Mouse (Mus musculus): ENCODE data around the gene Ces5a. TPM values are rescaled to one million over a fixed set of nuclear protein-coding genes. Genes with fewer than 3 reads are reported as not detected.
"Not testable (repeated sequence)": the region's sequence is repeated elsewhere in the genome, so short reads cannot be mapped to it uniquely, and the experiment has no call there.

Ces5a gene
- polyA plus RNA-seq, 1 experiment from 2014 or later: not detected

GRCm38 (mm10) chr8:93502634-93503033 lies 33.0 kb downstream of the Ces5a start:
- H3K4me1 ChIP-seq: no peaks in the 10 kb centered on the region
- H3K4me3 ChIP-seq: no peak overlapping the region
- 86% methylated on average over 3 of the region's 3 CpGs for WGBS
- no peaks in the 10 kb centered on the region for H3K36me3 ChIP-seq
- no peak for DNase-seq (ENCODE audit: low spot score)
- no peaks in the 10 kb centered on the region for H3K27me3 ChIP-seq (ENCODE audit: low read depth, poor library complexity, severe bottlenecking)
- H3K9me3 ChIP-seq (replicated peaks): no peaks in the 10 kb centered on the region
- no peak overlapping the region for H3K27ac ChIP-seq

GRCm38 (mm10) chr8:93499437-93499836 lies 36.2 kb downstream of the Ces5a start:
- Histone ChIP-seq H3K27ac (no peak overlapping the region), H3K4me3 (no peak overlapping the region), H3K9me3 (replicated peaks) (no peaks in the 10 kb centered on the region), H3K4me1 (no peaks in the 10 kb centered on the region), H3K36me3 (no peaks in the 10 kb centered on the region), H3K27me3 (ENCODE audit: low read depth, poor library complexity, severe bottlenecking) (no peaks in the 10 kb centered on the region)
- WGBS: 49% methylated on average over 9 of the region's 9 CpGs
- DNase-seq (ENCODE audit: low spot score): no peak

- Histone ChIP-seq H3K27me3 (ENCODE audit: low read depth, poor library complexity, severe bottlenecking) (no peaks in the 10 kb centered on the region), H3K4me3 (no peak overlapping the region), H3K27ac (no peak overlapping the region), H3K9me3 (replicated peaks) (no peaks in the 10 kb centered on the region), H3K36me3 (no peaks in the 10 kb centered on the region), H3K4me1 (no peaks in the 10 kb centered on the region)
- DNase-seq (ENCODE audit: low spot score): peak; percentile 59
- WGBS: 18% methylated on average over 6 of the region's 6 CpGs
Measured at GRCm38 (mm10) chr8:93495330-93495729, 40.3 kb downstream of the Ces5a start.

- 21% methylated on average over 4 of the region's 4 CpGs for WGBS
- Histone ChIP-seq H3K27ac (no peak overlapping the region), H3K27me3 (ENCODE audit: low read depth, poor library complexity, severe bottlenecking) (no peaks in the 10 kb centered on the region), H3K9me3 (replicated peaks) (no peaks in the 10 kb centered on the region), H3K4me3 (no peak overlapping the region), H3K36me3 (no peaks in the 10 kb centered on the region), H3K4me1 (no peaks in the 10 kb centered on the region)
- no peak for DNase-seq (ENCODE audit: low spot score)
Measured at GRCm38 (mm10) chr8:93488743-93489142, 46.9 kb downstream of the Ces5a start.

GRCm38 (mm10) chr8:93478211-93478610 lies 57.4 kb downstream of the Ces5a start:
- H3K36me3 ChIP-seq: no peaks in the 10 kb centered on the region
- no peaks in the 10 kb centered on the region for H3K4me1 ChIP-seq
- H3K9me3 ChIP-seq (replicated peaks): no peaks in the 10 kb centered on the region
- no peak overlapping the region for H3K4me3 ChIP-seq
- 93% methylated on average over 3 of the region's 3 CpGs for WGBS
- no peak for DNase-seq (ENCODE audit: low spot score)
- no peak overlapping the region for H3K27ac ChIP-seq
- no peaks in the 10 kb centered on the region for H3K27me3 ChIP-seq (ENCODE audit: low read depth, poor library complexity, severe bottlenecking)

- not testable (repeated sequence) for H3K36me3 ChIP-seq; H3K4me3 ChIP-seq; H3K27ac ChIP-seq; DNase-seq (ENCODE audit: low spot score); H3K4me1 ChIP-seq; H3K9me3 ChIP-seq (replicated peaks); H3K27me3 ChIP-seq (ENCODE audit: low read depth, poor library complexity, severe bottlenecking)
- 86% methylated on average over 16 of the region's 16 CpGs for WGBS
Measured at GRCm38 (mm10) chr8:93469733-93470132, 65.9 kb downstream of the Ces5a start.

GRCm38 (mm10) chr8:93454258-93454877 lies 81.3 kb downstream of the Ces5a start:
- Histone ChIP-seq H3K4me3 (no peak overlapping the region), H3K4me1 (no peaks in the 10 kb centered on the region), H3K27me3 (ENCODE audit: low read depth, poor library complexity, severe bottlenecking) (no peaks in the 10 kb centered on the region), H3K9me3 (replicated peaks) (no peaks in the 10 kb centered on the region), H3K27ac (no peak overlapping the region), H3K36me3 (no peaks in the 10 kb centered on the region)
- no peak for DNase-seq (ENCODE audit: low spot score)
- WGBS: 94% methylated on average over 12 of the region's 12 CpGs

Other genes starting within 250 kb of the Ces5a start
- gene Ces1g, start 198.5 kb downstream of the Ces5a start, polyA plus RNA-seq (2016; fragmentation: Nextera tagmentation; extraction: Ambion mirVana): not detected in 2 replicates
- not detected in 2 replicates for gene Ces1h, start 156.1 kb downstream of the Ces5a start, polyA plus RNA-seq (2016; fragmentation: Nextera tagmentation; extraction: Ambion mirVana)

Data from limb, embryonic 10.5 days (tissue).